Mouse (Mus musculus) olfactory bulb, adult 2 months (tissue): ENCODE results near the gene Uckl1. TPM values are rescaled to one million over a fixed set of nuclear protein-coding genes. Genes with fewer than 3 reads are reported as not detected.

Experiments used
- H3K27ac ChIP-seq: fragments of 200-500 bp; 2 replicates; pipeline ENCODE4 v1.5.1; 2012; ENCODE audit warnings: low read depth, low read length; ENCODE audit not compliant: insufficient read depth
- H3K4me1 ChIP-seq: fragments of 200-500 bp; 2 replicates; pipeline ENCODE4 v1.6.1; 2012; ENCODE audit warnings: low read length; ENCODE audit not compliant: control insufficient read depth, insufficient read depth
- H3K4me3 ChIP-seq: fragments of 200-500 bp; 2 replicates; pipeline ENCODE4 v1.5.1; 2012; ENCODE audit warnings: mild to moderate bottlenecking, low read depth, low read length, moderate library complexity; ENCODE audit not compliant: insufficient read depth
- CTCF ChIP-seq: fragments of 200-500 bp; IDR thresholded peaks from 2 replicates; pipeline ENCODE4 v1.5.1; 2012; ENCODE audit warnings: low read depth, mild to moderate bottlenecking, low read length, moderate library complexity; ENCODE audit not compliant: insufficient read depth
- POLR2A ChIP-seq: fragments of 200-500 bp; IDR thresholded peaks from 2 replicates; pipeline ENCODE4 v1.6.1; 2012; ENCODE audit warnings: mild to moderate bottlenecking, low read depth, low read length, moderate library complexity; ENCODE audit not compliant: insufficient read depth
- WGBS: fragments of 180-500 bp; shearing (Covaris S2); methylation state at CpG from one replicate; pipeline ENCODE4 v1.1.7; 2018; 5-methylcytosine and 5-hydroxymethylcytosine counted together
- polyA plus RNA-seq: library from polyadenylated mRNA; stranded (reverse); fragments of >200 nt; gene quantifications from 2 replicates; pipeline ENCODE4 v1.2.4, GENCODE M21; 2012; ENCODE audit warnings: low replicate concordance; ENCODE audit not compliant: missing spikeins, insufficient read depth, insufficient read length

Gene Uckl1
- not detected in 2 replicates for polyA plus RNA-seq

GRCm38 (mm10) chr2:181584411-181584942 lies at the start of gene Uckl1:
Uckl1 (minus strand) TSS chr2:181584892.
- Histone ChIP-seq H3K4me1 (peaks cover 5% of the 10 kb centered on the region), H3K27ac (no peak within 1 kb of the TSS), H3K4me3 (no peak within 1 kb of the TSS)
- TF ChIP-seq CTCF = no peak
- no peak for TF ChIP-seq POLR2A
- WGBS = 90% methylated on average over 4 of the region's 4 CpGs

DNA sequence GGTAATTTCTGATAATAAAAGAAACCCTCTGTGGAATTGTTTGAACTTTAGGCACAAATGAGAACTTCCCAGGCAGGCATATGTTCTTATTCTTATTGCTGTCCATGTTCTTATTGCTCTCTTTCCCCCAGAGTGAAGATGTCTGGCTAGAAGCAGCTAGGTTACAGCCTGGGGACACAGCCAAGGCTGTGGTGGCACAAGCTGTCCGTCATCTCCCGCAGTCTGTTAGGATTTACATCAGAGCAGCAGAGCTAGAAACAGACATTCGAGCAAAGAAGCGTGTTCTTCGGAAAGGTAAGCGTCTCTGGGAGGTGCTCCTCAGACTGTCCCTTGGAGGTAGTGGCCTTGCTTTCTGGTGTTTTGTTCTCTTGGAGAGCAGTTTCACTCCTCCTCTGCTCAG lies 47.9 kb upstream of the Uckl1 start:
- Histone ChIP-seq H3K4me3 (no peak overlapping the region), H3K4me1 (no peaks in the 10 kb centered on the region), H3K27ac (no peak overlapping the region)
- TF ChIP-seq CTCF = no peak
- TF ChIP-seq POLR2A = no peak
- 93% methylated on average over 6 of the region's 6 CpGs for WGBS

DNA sequence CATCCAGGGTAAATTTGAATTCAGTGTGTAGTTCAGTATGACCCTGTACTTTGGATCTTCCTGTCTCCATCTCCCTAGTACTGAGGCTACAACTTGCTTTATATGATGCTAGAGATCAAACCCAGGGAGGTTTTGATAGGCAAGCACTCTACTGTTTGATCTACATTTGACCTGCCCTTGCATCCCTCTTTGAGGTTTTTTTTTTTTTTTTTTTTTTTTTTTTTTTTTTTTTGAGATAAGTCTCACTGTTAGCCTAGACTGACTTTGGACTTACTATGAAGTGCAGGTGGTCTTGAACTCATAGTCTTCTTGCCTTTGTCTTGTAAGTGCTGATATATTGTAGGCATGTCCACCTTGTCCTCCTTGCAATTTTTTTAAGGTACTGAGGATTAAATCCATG lies 43.8 kb upstream of the Uckl1 start:
- H3K4me1 ChIP-seq = no peaks in the 10 kb centered on the region
- no peak for TF ChIP-seq CTCF
- no peak for TF ChIP-seq POLR2A
- H3K27ac ChIP-seq = no peak overlapping the region
- H3K4me3 ChIP-seq = no peak overlapping the region

GRCm38 (mm10) chr2:181623401-181623800 lies 38.7 kb upstream of the Uckl1 start:
- no peak for TF ChIP-seq CTCF
- H3K4me3 ChIP-seq = no peak overlapping the region
- no peak overlapping the region for H3K27ac ChIP-seq
- H3K4me1 ChIP-seq = no peaks in the 10 kb centered on the region

DNA sequence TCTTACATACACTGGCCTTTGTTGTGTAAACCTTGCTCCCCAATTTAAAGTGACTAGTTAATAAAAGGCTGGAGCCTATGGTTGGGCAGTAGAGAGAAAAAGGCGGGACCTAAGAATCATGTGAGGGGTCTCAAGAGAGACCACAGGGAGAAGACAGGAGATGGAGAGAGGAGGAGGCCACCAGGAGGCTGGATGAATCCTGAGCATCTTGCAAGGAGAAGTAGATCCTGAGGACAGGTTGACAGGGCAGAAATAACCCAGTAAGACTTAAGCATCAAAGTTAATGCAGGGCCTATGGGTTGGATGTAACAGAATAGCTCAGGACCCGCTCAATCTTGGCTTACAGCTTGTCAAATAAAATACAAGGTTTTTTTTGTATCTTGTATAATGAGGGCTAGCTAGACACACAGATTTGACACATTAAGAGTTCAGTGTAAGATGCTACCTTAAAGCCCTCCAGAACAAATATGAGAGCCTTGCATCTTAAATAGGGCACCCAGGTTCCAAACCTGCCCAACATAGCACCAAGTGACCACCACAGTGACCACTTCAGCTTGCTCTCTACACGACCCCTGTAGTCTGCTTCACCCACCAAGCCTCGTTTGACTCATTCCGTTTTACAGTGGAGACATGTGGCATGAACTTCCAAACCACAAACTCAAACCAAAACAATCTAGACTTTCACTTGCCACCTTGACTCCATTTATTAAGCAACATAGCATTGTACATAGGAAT lies 34.2 kb upstream of the Uckl1 start:
- no peak for TF ChIP-seq POLR2A
- TF ChIP-seq CTCF = no peak
- Histone ChIP-seq H3K4me1 (no peaks in the 10 kb centered on the region), H3K4me3 (no peak overlapping the region), H3K27ac (no peak overlapping the region)
- WGBS = 88% methylated on average over 5 of the region's 5 CpGs

DNA sequence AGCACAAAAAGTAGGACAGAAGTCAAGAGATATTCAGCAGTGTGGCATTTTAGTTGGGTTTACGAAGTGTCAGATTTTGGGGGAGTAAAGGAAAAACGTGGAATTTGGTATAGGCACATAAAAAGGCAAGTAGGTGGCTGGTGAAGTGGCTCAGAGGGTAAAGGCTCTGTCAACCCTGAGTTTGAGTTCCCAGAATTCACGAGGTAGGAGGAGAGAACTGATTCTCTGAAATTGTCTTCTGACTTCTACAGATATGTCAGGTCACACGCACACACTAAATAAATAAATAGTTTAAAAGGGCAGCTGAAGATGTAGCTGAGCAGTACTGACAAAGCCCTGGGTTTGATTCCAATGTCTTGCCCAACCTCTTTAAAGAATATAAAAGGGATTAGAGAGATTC lies 17.7 kb upstream of the Uckl1 start:
- no peak overlapping the region for H3K4me3 ChIP-seq
- 67% methylated on average over 4 of the region's 4 CpGs for WGBS
- no peak for TF ChIP-seq CTCF
- no peak for TF ChIP-seq POLR2A
- H3K4me1 ChIP-seq = peaks cover 9% of the 10 kb centered on the region
- no peak overlapping the region for H3K27ac ChIP-seq

DNA sequence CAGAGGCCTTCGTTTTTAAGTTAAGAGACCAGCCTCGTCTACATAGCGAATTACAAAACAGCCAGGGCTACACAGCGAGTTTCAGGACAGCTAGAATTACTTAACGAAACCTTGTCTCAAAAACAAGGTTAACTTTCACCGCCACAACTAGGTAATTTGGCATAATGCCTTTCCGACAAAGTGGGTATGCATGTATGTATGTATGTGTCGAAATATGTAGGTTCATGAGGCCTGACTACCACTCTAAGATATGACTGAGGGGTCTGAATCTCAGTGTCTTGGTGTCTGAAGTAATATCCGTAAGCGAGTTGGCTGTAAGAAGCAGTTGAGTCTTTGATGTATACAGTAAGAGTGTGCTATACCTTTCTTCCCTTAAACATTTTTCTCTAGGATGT lies 17.1 kb upstream of the Uckl1 start:
- no peak overlapping the region for H3K27ac ChIP-seq
- WGBS = 26% methylated on average over 10 of the region's 10 CpGs
- peaks cover 13% of the 10 kb centered on the region for H3K4me1 ChIP-seq
- H3K4me3 ChIP-seq = peak overlapping the region; percentile 77
- TF ChIP-seq POLR2A (no peak), CTCF (no peak)

GRCm38 (mm10) chr2:181600828-181601750 lies 16.4 kb upstream of the Uckl1 start:
- TF ChIP-seq POLR2A = peak; percentile 77
- no peak for TF ChIP-seq CTCF
- WGBS = under 1% methylated on average over 57 of the region's 57 CpGs
- Histone ChIP-seq H3K4me3 (peak overlapping the region; percentile 77), H3K4me1 (peaks cover 20% of the 10 kb centered on the region), H3K27ac (peak overlapping the region; percentile 83)
